Mouse (Mus musculus): ENCODE data around the gene Il17re. TPM values are rescaled to one million over a fixed set of nuclear protein-coding genes. Genes with fewer than 3 reads are reported as not detected.

Gene Il17re
- total RNA-seq, 2 experiments from 2014 or later = 0.55 to 0.66 TPM

DNA sequence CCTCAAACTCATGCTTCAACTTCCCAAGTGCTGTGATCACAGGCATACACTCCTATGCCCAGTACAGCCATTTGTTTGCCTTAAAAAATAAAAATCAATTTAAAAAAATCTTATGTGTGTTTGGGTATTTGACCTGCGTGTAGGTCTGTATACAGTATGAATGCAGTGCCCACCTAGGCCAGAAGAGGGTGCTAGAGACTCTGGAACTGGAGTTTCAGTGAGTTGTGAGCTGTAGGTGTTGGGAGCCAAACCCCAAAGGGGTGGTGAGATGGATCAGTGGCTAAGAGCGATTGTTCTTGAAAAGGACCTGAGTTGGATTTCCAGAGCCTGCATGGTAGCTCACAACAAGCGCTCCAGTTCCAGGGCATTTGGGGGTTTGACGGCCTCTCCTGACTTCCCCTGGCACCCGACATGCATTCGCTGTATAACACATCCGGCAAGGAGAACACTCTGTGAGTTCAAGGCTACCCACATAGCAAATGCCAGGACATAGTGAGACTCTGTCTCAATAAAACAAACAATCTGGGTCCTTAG, 17.1 kb upstream of the Il17re start:
- intact Hi-C loops (cut with DNase I) = no loop called here
- DNase-seq (ENCODE audit: extremely low spot score in 1 of 2, low spot score in 2 of 2) = peak; percentile 50 to 72

DNA sequence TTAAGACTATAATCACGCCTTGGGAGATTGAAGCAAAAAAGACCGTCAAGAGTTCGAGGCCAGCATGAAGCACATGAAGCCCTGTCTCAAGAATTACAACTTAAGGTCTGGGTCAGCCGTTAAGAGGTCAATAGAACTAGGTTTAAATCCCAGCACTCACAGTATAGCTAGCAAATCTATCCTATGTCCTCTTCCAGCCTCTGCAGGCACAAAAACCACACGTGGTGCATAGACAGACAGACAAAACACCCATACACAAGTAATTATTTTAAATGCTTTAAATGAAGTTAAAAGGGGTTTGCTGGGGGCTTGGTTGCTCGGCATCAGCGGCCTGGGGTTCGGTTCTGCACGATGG, 16.2 kb upstream of the Il17re start:
- intact Hi-C loops (cut with DNase I) = no loop called here
- no peak for DNase-seq (ENCODE audit: extremely low spot score in 1 of 2, low spot score in 2 of 2)

DNA sequence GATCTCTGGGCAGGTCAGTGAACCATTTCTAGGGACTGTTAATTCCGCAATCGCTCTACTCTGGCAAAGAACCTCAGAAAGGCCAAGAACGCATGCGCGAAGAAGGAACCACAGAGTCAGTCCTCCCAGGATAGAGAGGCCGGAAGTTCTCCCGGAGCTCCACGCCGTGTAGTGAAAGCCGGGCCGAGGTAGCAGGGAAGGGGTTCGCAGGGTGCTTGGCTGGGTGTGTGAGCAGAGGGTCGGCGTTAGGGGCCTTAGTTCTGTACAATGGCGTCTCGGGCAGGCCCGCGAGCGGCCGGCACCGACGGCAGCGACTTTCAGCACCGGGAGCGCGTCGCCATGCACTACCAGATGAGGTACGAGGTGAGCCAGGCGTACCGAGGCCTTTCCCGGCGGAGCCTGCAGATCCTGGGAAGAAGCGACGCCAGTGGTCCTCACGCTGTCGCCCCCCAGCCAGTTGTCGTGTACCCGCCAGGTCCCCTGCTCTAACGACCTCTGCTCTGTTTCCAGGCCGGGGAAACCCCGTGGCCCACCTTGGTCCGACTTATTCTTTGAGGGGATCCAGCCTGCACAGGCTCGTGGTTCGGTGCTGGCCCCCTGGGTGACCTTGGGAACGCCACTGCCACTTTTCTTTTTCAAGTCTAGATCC, 15.7 kb upstream of the Il17re start, which contains the start of gene Jagn1:
Gene Jagn1, plus strand, starts transcription at position 128 of the 649 bp plus-strand sequence.
- intact Hi-C loops (cut with DNase I) = no loop called here
- peak; percentile 87 to 91 for DNase-seq (ENCODE audit: extremely low spot score in 1 of 2, low spot score in 2 of 2)

DNA sequence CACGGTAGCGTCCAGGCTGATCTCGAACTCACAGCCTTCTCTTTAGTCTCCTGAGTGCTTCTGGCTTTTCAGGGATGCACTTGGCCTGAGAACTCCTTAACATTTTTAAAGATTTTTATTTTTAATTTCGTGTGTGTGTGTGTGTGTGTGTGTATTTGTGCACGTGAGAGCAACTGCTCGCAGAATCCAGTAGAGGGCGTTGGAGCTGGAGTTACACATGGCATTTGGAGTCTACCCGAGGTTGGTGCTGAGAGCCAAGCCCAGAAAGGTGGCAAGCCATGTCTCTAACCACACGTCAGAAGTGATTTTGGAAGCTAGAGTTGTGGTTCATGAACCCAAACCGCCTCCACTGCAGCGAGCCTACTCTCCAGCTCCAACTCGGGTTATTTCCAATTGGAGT, 15.2 kb upstream of the Il17re start:
- DNase-seq (ENCODE audit: extremely low spot score in 1 of 2, low spot score in 2 of 2) = no peak
- intact Hi-C loops (cut with DNase I) = no loop called here

DNA sequence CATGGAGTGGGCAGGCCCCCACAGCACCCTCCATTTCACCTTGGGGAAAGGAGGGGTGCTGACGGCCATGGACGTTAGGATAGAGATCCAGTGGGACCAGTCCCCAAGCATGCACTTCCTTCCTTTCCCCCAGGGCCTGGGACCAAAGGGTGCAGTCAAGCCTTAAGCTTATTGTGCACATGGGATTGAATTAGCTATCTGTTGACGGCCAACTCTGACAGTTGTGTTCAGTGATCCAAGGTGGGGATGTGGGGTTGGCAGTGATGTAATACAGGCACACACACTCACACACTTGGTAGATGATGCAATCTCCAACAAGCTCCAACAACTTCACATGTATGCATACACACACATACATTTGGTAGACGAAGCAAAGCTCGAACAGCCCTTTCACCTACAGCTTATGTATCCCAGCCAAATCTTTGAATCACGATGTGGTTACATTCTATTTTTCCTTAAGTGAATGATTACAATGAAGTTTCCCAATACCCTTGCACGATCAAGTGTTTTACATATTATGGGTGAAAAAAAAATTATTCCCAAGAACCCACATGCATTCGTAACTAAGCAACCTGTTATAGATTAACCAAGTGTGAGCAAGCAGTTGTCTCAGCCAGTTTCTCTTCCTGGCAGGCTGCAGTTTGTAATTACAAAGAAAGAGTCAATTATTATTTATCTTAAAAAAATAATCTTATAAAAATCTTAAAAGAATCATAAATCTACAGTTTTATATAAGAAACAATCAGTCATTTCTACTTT, 13.9 kb upstream of the Il17re start:
- intact Hi-C loops (cut with DNase I) = no loop called here
- DNase-seq (ENCODE audit: extremely low spot score in 1 of 2, low spot score in 2 of 2) = no peak

DNA sequence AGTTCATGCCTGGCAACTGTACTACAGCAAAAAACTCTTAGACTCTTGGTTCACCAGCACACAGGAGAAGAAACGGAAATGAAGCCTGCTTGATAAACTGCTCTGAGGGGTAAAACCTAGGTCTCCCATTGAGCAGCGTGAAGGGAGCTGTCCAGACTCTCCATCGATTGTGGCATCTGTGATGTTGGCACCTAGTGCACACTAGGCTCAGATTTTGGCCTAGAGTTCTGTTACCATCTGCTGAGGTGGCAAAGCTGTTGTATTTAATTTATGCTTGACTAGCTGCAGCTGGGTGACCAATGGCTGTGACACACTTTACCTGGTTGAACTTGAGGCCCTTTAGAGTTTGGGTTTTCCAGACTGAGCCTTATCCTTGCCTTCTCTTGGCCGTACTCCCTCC, 10.6 kb upstream of the Il17re start:
- intact Hi-C loops (cut with DNase I) = no loop called here
- DNase-seq (ENCODE audit: extremely low spot score in 1 of 2, low spot score in 2 of 2) = no peak

DNA sequence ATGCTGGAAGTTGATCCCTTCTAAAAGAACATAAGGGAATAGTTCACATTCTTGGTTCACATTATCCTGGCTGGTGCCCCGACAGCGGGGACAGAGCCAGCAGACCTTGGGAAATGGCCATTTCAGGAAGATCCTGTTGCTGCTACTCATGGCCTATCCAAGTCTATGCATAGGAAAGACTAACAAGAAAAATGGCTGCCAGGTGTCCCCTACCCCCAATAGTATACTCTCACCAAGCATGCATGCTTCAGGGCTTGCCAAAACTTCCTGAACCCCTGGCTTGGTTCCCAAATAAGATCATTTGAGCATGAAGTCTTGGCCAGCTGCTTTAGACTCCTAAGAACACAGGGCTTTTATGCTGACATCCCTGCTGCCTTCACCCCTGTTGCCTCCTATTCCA, 6.4 kb upstream of the Il17re start:
- intact Hi-C loops (cut with DNase I) = no loop called here
- no peak for DNase-seq (ENCODE audit: extremely low spot score in 1 of 2, low spot score in 2 of 2)

DNA sequence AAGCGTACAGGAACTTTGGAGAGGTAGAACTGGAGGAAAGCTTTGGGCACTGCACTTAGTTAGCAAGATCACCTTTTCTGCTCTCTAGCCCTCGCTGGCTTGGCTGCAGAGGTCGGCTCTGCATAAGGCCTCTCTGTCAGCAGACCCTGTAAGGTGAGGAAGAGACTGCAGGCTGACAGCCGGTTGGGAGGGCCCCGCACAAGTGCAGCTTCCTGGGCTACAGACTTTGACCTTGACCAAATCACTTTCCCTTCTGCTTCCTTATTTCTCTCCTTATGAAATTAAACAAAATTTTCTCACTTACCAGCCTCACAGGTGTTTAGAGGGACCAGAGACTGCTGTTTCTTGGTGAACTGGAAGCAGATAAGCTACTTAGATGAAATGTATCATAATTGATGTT, 3.3 kb upstream of the Il17re start:
- DNase-seq (ENCODE audit: extremely low spot score in 1 of 2, low spot score in 2 of 2) = no peak
- intact Hi-C loops (cut with DNase I) = no loop called here

DNA sequence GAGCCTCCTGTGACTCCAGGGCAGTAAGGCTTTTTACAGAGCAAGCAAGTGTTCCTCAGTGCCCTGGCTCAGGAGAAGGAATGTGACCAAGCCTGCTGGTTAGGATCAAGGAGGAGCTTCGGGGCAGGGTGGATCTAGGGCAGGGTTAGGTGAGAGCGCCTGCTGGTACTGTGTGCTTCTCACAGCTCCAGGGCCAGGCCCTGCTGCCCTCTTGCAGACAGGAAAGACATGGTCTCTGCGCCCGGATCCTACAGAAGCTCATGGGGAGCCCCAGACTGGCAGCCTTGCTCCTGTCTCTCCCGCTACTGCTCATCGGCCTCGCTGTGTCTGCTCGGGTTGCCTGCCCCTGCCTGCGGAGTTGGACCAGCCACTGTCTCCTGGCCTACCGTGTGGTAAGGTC, 351 bp downstream of the Il17re start:
- intact Hi-C loops (cut with DNase I) = no loop called here
- no peak for DNase-seq (ENCODE audit: extremely low spot score in 1 of 2, low spot score in 2 of 2)

DNA sequence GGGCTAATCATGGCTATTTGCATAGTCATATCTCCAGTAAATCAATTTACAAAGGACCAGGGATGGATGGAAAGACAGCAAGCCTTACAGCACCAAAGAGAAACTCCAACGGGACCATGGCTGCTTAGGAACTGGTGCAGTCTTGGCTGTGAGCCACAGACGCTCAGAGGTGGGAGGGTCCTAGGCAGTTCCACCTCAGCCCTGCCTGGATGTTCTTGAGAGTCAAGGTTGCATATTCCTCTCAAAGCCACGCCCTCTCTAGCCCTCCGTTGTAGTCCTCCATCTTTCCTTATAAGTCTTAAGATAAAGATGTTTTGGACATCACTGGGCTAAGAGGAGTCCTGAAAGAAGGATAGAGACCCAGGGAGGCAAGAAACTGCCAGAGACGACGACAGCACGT, 5.8 kb downstream of the Il17re start:
- DNase-seq (ENCODE audit: extremely low spot score in 1 of 2, low spot score in 2 of 2) = no peak
- intact Hi-C loops (cut with DNase I) = no loop called here

DNA sequence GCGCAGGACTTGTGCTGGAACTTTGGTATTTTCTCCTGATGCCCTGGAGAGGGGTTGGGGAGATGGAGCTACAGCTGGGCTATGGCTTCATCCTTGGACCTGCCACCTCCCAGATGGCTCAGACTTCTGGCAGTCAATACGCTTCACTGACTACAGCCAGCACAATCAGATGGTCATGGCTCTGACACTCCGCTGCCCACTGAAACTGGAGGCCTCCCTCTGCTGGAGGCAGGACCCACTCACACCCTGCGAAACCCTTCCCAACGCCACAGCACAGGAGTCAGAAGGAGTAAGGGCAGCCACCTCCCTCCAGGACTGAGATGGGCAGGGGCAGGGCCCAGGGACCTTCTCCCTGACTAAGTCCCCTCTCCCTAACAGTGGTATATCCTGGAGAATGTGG, 7.3 kb downstream of the Il17re start:
- DNase-seq (ENCODE audit: extremely low spot score in 1 of 2, low spot score in 2 of 2) = no peak
- intact Hi-C loops (cut with DNase I) = no loop called here

DNA sequence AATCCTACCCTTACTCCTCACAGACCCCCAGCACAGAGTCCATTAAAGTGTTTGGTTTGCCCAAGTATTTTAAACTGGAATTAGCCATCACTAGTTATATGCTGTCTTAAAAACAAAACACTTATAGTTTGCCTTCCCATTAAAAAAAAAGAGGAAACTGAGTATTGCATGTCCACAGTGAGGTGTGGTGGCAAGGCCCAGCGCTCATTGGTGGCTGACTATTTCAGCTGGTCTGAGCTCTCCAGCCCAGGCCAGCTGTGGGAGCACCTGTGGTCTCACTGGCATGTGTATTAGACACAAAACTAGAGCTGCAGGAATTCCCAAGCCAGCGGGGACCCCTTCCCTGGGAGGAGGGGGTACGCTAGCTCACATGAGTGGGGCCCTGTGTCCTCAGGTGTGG, 10.2 kb downstream of the Il17re start:
- intact Hi-C loops (cut with DNase I) = no loop called here

DNA sequence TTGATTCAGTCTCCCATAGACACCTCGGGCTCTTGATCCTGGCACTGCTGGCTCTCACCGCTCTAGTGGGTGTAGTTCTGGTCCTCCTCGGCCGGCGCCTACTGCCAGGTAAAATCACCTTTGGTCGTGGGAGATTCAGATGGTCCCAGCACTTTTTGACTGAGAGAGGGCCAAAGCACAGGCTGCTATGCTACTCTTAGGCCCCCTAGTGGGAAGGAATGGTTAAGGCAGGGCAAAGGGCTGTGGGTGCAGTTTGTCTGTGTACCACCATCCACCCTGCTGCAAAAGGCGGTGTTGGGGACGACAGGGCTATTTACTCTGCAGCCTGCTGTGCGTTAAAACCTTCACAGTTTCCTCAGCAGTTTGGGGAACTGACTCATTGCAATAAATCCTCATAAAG, 10.7 kb downstream of the Il17re start:
- DNase-seq (ENCODE audit: extremely low spot score in 1 of 2, low spot score in 2 of 2) = peak in 1 of 2 experiments; percentile 70
- intact Hi-C loops (cut with DNase I) = no loop called here

More for the DNA sequence above, 10.2 kb downstream of the Il17re start:
- no peak for DNase-seq (ENCODE audit: extremely low spot score in 1 of 2, low spot score in 2 of 2)

DNA sequence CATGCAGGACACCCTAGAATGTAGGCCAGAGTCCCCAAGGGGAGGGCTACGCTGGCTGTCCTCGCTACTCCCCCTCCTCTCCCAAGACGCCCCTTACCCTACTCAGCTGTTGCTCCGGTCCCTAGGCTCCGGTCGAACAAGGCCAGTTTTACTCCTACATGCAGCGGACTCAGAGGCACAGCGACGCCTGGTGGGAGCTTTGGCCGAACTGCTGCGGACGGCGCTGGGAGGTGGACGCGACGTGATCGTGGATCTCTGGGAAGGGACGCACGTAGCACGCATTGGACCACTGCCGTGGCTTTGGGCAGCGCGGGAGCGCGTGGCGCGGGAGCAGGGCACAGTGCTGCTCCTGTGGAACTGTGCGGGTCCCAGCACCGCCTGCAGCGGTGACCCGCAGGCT, 11.1 kb downstream of the Il17re start:
- DNase-seq (ENCODE audit: extremely low spot score in 1 of 2, low spot score in 2 of 2) = peak; percentile 56 to 88
- intact Hi-C loops (cut with DNase I) = no loop called here

DNA sequence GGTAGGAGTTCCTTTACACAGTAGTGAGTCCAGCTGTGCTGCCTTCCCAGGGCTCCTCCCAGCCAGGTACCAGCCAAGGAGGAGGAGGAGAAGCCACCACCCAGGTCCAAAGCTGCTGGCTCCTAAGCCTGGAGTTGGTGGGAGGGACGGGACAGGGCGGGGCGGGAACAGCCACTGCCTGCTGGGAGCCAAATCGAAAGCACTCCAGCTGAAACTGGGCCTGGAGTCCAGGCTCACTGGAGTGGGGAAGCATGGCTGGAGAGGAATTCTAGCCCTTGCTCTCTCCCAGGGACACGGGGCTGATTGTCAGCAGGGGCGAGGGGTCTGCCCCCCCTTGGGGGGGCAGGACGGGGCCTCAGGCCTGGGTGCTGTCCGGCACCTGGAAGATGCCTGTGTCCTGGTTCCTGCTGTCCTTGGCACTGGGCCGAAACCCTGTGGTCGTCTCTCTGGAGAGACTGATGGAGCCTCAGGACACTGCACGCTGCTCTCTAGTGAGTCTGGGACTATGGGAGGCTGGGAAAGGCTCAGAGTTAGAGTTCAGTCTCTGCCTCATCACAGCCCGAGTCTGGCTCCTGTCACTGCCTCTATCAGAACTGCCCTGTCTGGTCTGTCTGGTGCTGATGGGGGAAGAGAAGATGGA, 13.1 kb downstream of the Il17re start, which contains the start of gene Il17rc:
Gene Il17rc, plus strand, starts transcription at position 131 of the 640 bp plus-strand sequence.
- intact Hi-C loops (cut with DNase I) = loop anchor here (5.0 kb wide), 1 partner anchor 34 kb away; the partner anchor contains the start of gene Cidec

DNA sequence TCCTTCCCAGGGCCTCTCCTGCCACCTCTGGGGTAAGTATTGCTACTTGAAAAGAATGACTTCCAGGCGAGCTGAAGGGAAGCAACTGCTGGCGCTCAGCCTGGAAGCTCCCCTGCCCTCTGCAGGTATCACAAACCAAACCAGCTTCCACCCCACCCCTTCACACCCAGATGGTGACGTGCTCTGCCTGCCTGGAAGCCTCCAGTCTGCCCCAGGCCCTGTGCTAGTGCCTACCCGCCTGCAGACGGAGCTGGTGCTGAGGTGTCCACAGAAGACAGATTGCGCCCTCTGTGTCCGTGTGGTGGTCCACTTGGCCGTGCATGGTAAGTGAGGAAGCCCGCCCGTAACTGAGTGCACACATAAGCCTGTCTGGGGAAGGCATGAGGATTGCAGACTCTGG, 13.8 kb downstream of the Il17re start:
- intact Hi-C loops (cut with DNase I) = loop anchor here (5.0 kb wide), 1 partner anchor 35 kb away; the partner anchor contains the start of gene Cidec
- no peak for DNase-seq (ENCODE audit: extremely low spot score in 1 of 2, low spot score in 2 of 2)

More for the DNA sequence above, 13.1 kb downstream of the Il17re start, which contains the start of gene Il17rc:
- peak in 1 of 2 experiments; percentile 61 for DNase-seq (ENCODE audit: extremely low spot score in 1 of 2, low spot score in 2 of 2)

DNA sequence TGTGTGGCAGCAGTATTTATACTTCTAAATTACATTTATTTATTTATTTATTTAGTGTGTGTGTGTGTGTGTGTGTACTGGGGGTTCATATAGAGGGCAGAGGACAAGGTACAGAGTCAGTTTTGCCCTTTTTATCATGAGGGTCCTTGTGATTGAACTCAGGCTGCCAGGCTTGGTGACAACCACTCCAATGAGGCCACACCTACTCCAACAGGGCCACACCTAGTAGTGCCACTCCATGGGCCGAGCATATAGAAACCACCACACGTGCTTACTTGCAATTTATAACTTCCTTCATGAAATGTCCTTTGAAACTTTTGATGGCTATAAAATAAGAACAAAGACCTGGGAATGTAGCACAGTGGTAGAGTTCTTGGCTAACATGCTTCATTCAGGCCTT, 15.0 kb downstream of the Il17re start:
- intact Hi-C loops (cut with DNase I) = loop anchor here (5.0 kb wide), 1 partner anchor 36 kb away; the partner anchor contains the start of gene Cidec
- DNase-seq (ENCODE audit: extremely low spot score in 1 of 2, low spot score in 2 of 2) = no peak

DNA sequence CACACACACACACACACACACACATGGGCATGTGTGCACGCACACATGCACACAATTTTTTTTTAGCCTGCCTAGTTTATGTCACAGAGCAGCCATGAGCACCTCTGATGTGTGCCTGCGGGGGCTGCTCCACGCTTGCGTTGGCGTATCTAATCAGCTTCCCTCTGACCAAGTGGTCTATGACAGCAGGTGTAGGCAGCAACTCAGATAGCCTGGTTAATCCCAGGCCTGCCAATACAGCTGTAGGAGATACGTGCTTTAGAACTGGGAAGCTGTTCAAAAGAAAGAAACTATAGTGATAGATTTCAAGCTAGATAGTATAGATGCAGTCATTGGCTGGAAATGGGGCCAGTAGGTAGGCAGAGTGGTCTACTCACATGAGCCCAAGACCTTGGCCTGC, 15.4 kb downstream of the Il17re start:
- intact Hi-C loops (cut with DNase I) = loop anchor here (5.0 kb wide), 1 partner anchor 36 kb away; the partner anchor contains the start of gene Cidec
- no peak for DNase-seq (ENCODE audit: extremely low spot score in 1 of 2, low spot score in 2 of 2)

DNA sequence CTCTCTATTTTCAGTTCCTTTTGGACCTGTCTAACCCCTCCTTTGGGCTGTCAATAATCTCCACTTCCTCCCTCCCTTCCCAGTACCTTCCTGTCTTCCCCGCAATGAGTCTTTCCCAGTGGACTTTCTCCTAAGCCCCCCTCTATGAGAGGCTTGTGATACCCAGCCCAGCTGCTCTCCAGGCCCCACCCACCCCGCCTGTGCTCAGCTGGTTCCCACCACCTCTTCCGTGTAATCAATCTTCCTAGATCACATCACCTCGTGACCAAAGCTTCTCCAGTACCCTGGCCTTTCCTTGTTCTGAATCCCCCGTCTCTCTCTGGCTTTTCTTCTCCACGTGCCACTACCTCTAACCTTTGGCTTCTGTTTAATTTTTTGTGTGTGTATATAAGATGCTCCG, 19.1 kb downstream of the Il17re start:
- DNase-seq (ENCODE audit: extremely low spot score in 1 of 2, low spot score in 2 of 2) = no peak
- intact Hi-C loops (cut with DNase I) = no loop called here

Data from left cerebral cortex, postnatal 10 days (tissue).